Mouse (Mus musculus): ENCODE results near the gene Creb5. TPM values are rescaled to one million over a fixed set of nuclear protein-coding genes. Genes with fewer than 3 reads are reported as not detected.

Gene Creb5
- polyA plus RNA-seq, 1 experiment from 2014 or later = 3.9 TPM

DNA sequence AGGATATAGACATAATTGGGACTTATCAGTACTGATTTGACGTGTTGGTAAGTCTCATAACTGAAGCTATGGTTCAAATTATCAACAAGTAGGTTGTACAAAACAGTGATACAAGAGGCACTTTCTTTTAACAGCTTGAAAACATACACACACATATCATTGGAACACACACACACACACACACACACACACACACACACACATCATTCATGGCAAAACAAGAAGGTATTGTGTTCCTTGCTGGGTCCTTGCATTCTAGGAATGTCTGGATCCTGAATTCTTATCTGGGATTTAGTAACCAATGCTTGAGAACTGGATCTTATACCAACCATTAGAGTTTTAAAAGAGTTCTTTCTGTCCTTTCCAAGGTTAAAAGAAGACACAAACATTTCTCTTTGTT, 446.5 kb downstream of the Creb5 start:
- H3K4me3 ChIP-seq = no peak overlapping the region
- no peak for ATAC-seq (ENCODE audit: low FRiP score, low read depth)
- no peaks in the 10 kb centered on the region for H3K4me1 ChIP-seq (replicated peaks)
- 93% methylated on average over 1 of the region's 1 CpGs for WGBS
- no peak overlapping the region for H3K9ac ChIP-seq
- no peaks in the 10 kb centered on the region for H3K36me3 ChIP-seq
- no peak overlapping the region for H3K27ac ChIP-seq (replicated peaks)
- no peaks in the 10 kb centered on the region for H3K9me3 ChIP-seq
- H3K27me3 ChIP-seq = no peaks in the 10 kb centered on the region
- no peak overlapping the region for H3K4me2 ChIP-seq

DNA sequence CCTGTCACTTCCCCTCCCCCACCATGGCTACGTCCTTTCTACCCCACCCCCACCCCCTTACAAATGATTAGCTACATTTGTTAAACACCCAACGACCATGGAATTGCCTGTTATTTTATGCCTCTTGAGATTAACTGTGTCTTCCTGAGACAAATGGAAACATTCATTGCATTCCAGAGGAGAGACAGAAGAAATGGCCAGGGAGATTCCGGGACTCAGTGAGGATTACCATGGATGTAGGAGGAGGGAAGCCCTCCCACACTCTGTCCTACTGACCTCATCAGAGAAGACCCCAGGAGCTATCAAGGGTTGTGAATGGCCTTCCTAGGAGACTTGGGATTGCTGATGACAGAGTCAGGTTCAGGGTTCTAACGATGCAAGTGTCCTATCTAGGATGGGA, 446.9 kb downstream of the Creb5 start:
- H3K9me3 ChIP-seq = no peaks in the 10 kb centered on the region
- no peak overlapping the region for H3K9ac ChIP-seq
- WGBS = 27% methylated on average over 4 of the region's 4 CpGs
- H3K27ac ChIP-seq (replicated peaks) = no peak overlapping the region
- H3K36me3 ChIP-seq = no peaks in the 10 kb centered on the region
- no peak for ATAC-seq (ENCODE audit: low FRiP score, low read depth)
- no peaks in the 10 kb centered on the region for H3K27me3 ChIP-seq
- no peak overlapping the region for H3K4me2 ChIP-seq
- H3K4me1 ChIP-seq (replicated peaks) = no peaks in the 10 kb centered on the region
- no peak overlapping the region for H3K4me3 ChIP-seq

DNA sequence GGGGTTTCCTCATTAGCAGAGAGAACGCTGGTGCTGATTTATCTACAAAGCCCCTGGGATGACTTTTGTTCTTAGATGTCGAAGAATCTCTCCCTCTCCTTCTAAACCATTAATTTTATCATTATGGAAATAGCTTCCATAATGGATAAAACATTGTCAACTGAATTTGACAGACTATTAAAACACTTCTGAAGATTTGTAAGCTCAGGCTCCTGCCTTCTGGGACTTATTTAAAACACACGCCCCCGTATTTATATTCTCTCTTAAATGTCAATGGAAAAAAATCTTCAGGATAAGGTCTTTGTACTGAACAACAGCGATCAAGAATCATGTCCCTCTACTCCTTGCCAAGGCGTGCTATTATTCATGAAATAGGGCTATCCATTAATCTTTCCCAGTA, 448.6 kb downstream of the Creb5 start:
- Histone ChIP-seq H3K4me1 (replicated peaks) (no peaks in the 10 kb centered on the region), H3K9ac (no peak overlapping the region), H3K36me3 (no peaks in the 10 kb centered on the region), H3K27me3 (no peaks in the 10 kb centered on the region), H3K4me2 (no peak overlapping the region), H3K4me3 (no peak overlapping the region), H3K9me3 (no peaks in the 10 kb centered on the region), H3K27ac (replicated peaks) (no peak overlapping the region)
- WGBS = 51% methylated on average over 6 of the region's 6 CpGs
- ATAC-seq (ENCODE audit: low FRiP score, low read depth) = no peak

DNA sequence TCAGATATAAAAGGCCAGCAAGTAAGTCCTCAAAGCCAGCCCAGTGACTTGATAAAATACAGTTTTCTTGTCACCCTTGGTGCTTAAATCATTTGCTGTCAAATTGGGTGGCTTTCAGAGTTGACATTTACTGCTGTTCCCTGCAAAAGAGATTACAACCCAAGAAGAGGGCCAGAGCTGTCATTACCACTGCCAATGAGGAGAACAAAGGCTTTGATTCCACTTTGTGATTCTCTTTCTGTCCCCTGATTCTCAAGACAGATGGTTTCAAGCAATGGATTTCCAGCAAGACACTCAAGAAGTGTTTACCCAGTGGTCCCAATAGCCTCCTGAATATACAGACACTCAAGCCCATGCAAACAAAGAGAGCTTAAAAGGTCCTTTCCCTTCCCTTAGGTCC, 451.1 kb downstream of the Creb5 start:
- Histone ChIP-seq H3K4me1 (replicated peaks) (no peaks in the 10 kb centered on the region), H3K27ac (replicated peaks) (no peak overlapping the region), H3K4me3 (no peak overlapping the region), H3K4me2 (no peak overlapping the region), H3K9me3 (no peaks in the 10 kb centered on the region), H3K36me3 (no peaks in the 10 kb centered on the region), H3K27me3 (no peaks in the 10 kb centered on the region), H3K9ac (no peak overlapping the region)
- ATAC-seq (ENCODE audit: low FRiP score, low read depth) = no peak

DNA sequence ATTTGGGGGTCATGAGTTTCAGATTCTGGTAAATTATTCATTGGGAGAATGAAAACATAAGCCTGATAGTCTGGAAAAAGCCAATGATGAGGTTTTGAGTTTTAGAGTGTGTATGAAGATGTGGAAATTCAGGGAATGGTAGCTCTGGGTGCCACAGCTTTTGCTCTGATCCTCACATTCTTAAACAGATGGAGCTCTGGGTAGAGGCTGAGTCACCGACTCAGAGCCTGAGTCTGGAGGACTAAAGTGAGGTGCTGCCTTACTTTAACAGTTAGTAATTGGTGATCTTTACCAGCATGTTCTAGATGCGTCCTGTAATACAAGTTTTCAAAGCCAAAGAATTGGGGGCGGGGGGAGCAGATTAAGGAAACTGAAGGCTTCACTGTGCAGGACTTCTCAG, 454.2 kb downstream of the Creb5 start:
- H3K4me3 ChIP-seq = no peak overlapping the region
- no peaks in the 10 kb centered on the region for H3K9me3 ChIP-seq
- ATAC-seq (ENCODE audit: low FRiP score, low read depth) = no peak
- no peaks in the 10 kb centered on the region for H3K27me3 ChIP-seq
- no peaks in the 10 kb centered on the region for H3K4me1 ChIP-seq (replicated peaks)
- H3K36me3 ChIP-seq = no peaks in the 10 kb centered on the region
- no peak overlapping the region for H3K4me2 ChIP-seq
- WGBS = 92% methylated on average over 3 of the region's 3 CpGs
- H3K9ac ChIP-seq = no peak overlapping the region
- H3K27ac ChIP-seq (replicated peaks) = no peak overlapping the region

Other genes starting within 250 kb of the Creb5 start
- gene Jazf1, start 218.6 kb upstream of the Creb5 start, polyA plus RNA-seq (2015; fragmentation: Nextera tagmentation; extraction: Ambion mirVana) = 49.6 and 52.4 TPM in 2 replicates

Data from hindbrain, embryonic 15.5 days (tissue).